Mouse (Mus musculus): ENCODE data around the gene Cyba.

Gene Cyba

GRCm38 (mm10) chr8:122432443-122433268 is at the start of gene Cyba:
Gene Cyba, minus strand, starts transcription at chr8:122432930.
- peak; percentile 64 for DNase-seq (ENCODE audit: extremely low spot score, low spot score)

- DNase-seq (ENCODE audit: extremely low spot score, low spot score): no peak
Observed at GRCm38 (mm10) chr8:122482448-122482847, 49.7 kb upstream of the Cyba start.

GRCm38 (mm10) chr8:122475580-122476320 is 43.0 kb upstream of the Cyba start, which contains the start of the genes Rnf166 and Ctu2:
Gene Rnf166, minus strand, starts transcription at chr8:122476064.
Gene Ctu2, plus strand, starts transcription at chr8:122476143.
- peak; percentile 96 for DNase-seq (ENCODE audit: extremely low spot score, low spot score)

GRCm38 (mm10) chr8:122474951-122475560 is 42.3 kb upstream of the Cyba start:
- DNase-seq (ENCODE audit: extremely low spot score, low spot score): peak; percentile 32

- no peak for DNase-seq (ENCODE audit: extremely low spot score, low spot score)
Observed at GRCm38 (mm10) chr8:122473911-122474421, 41.2 kb upstream of the Cyba start.

- DNase-seq (ENCODE audit: extremely low spot score, low spot score): no peak
Observed at GRCm38 (mm10) chr8:122470691-122471090, 38.0 kb upstream of the Cyba start.

- no peak for DNase-seq (ENCODE audit: extremely low spot score, low spot score)
Observed at GRCm38 (mm10) chr8:122469965-122470364, 37.2 kb upstream of the Cyba start.

GRCm38 (mm10) chr8:122469407-122469806 is 36.7 kb upstream of the Cyba start:
- no peak for DNase-seq (ENCODE audit: extremely low spot score, low spot score)

GRCm38 (mm10) chr8:122467816-122468215 is 35.1 kb upstream of the Cyba start:
- no peak for DNase-seq (ENCODE audit: extremely low spot score, low spot score)

- no peak for DNase-seq (ENCODE audit: extremely low spot score, low spot score)
Observed at GRCm38 (mm10) chr8:122464985-122465384, 32.3 kb upstream of the Cyba start.

GRCm38 (mm10) chr8:122463651-122464640 is 31.2 kb upstream of the Cyba start:
- no peak for DNase-seq (ENCODE audit: extremely low spot score, low spot score)

GRCm38 (mm10) chr8:122462510-122462909 is 29.8 kb upstream of the Cyba start:
- DNase-seq (ENCODE audit: extremely low spot score, low spot score): no peak

GRCm38 (mm10) chr8:122461473-122462148 is 28.9 kb upstream of the Cyba start:
- DNase-seq (ENCODE audit: extremely low spot score, low spot score): no peak

- DNase-seq (ENCODE audit: extremely low spot score, low spot score): peak; percentile 39
Observed at GRCm38 (mm10) chr8:122460524-122461472, 28.1 kb upstream of the Cyba start, which contains the start of gene Snai3. Gene Snai3, minus strand, starts transcription at chr8:122460733.

GRCm38 (mm10) chr8:122459990-122460389 is 27.3 kb upstream of the Cyba start:
- no peak for DNase-seq (ENCODE audit: extremely low spot score, low spot score)

- no peak for DNase-seq (ENCODE audit: extremely low spot score, low spot score)
Observed at GRCm38 (mm10) chr8:122459218-122459900, 26.6 kb upstream of the Cyba start.

GRCm38 (mm10) chr8:122457171-122457570 is 24.4 kb upstream of the Cyba start:
- DNase-seq (ENCODE audit: extremely low spot score, low spot score): no peak

GRCm38 (mm10) chr8:122454409-122454808 is 21.7 kb upstream of the Cyba start:
- DNase-seq (ENCODE audit: extremely low spot score, low spot score): no peak
